In genomic region chr9:13468778-13469177, GRCm38 (mm10) we compare ENCODE assay signal across 13 mouse cellular contexts. TPM values are rescaled to one million over a fixed set of nuclear protein-coding genes. Genes with fewer than 3 reads are reported as not detected.
DNase-seq lines count a peak whose midpoint lies in the region; ATAC-seq and TF ChIP-seq lines count a peak whose summit lies in the region.
"Had no signal": no experiment of that assay in that cellular context is flagged by ENCODE, and none has a peak within 500 bp of the region (broad histone marks: within the 10 kb centered on the region; RNA-seq: fewer than 3 reads in every experiment).

No protein-coding gene starts in this region.

- peak overlapping the region; percentile 84 for H3K27ac ChIP-seq in heart, adult 2 months
- H3K27ac ChIP-seq in lung, embryonic 15.5 days = peak overlapping the region; percentile 62; the same call in 1 of the 2 replicates
- peak overlapping the region; percentile 3 for H3K27ac ChIP-seq in thymus, adult 2 months (ENCODE audit: control insufficient read depth, insufficient read depth, low read length)
- no peak overlapping the region for H3K27ac ChIP-seq in hindbrain, embryonic 12.5 days

- TF ChIP-seq POLR2A in heart, adult 2 months (IDR thresholded peaks at IDR 0.05; ENCODE audit: insufficient read depth, low read depth, low read length) = no peak
- TF ChIP-seq POLR2A in thymus, adult 2 months (IDR thresholded peaks at IDR 0.05; ENCODE audit: control insufficient read depth, extremely low read depth, insufficient read depth, low read length, poor library complexity) = no peak

- peaks cover 25% of the 10 kb centered on the region for H3K36me3 ChIP-seq in heart, adult 2 months (ENCODE audit: control insufficient read depth, insufficient read depth, low read length)
- no peaks in the 10 kb centered on the region for H3K36me3 ChIP-seq in lung, embryonic 15.5 days
- H3K36me3 ChIP-seq in thymus, adult 2 months (ENCODE audit: control insufficient read depth, insufficient read depth, low read length) = no peaks in the 10 kb centered on the region
- no peaks in the 10 kb centered on the region for H3K36me3 ChIP-seq in hindbrain, embryonic 12.5 days
- H3K36me3 ChIP-seq: embryonic facial prominence, embryonic 12.5 days had no signal

- WGBS in heart, adult 2 months = 40% methylated on average over 6 of the region's 6 CpGs
- 60% methylated on average over 6 of the region's 6 CpGs for WGBS in lung, embryonic 15.5 days
- WGBS in thymus, adult 2 months = 63% methylated on average over 6 of the region's 6 CpGs
- WGBS in hindbrain, embryonic 12.5 days = 75% methylated on average over 6 of the region's 6 CpGs

- H3K4me2 ChIP-seq in lung, embryonic 15.5 days = no peak overlapping the region
- H3K4me2 ChIP-seq in hindbrain, embryonic 12.5 days (replicated peaks) = no peak overlapping the region
- H3K4me2 ChIP-seq: embryonic facial prominence, embryonic 12.5 days had no signal

- no peak for ATAC-seq in lung, embryonic 15.5 days (ENCODE audit: borderline replicate concordance, extremely low read depth, low FRiP score, low TSS enrichment)
- no peak for ATAC-seq in hindbrain, embryonic 12.5 days (ENCODE audit: low FRiP score)

- H3K9ac ChIP-seq in heart, adult 2 months (ENCODE audit: low read depth, low read length) = no peak overlapping the region
- H3K9ac ChIP-seq in lung, embryonic 15.5 days = no peak overlapping the region
- no peak overlapping the region for H3K9ac ChIP-seq in hindbrain, embryonic 12.5 days
- H3K9ac ChIP-seq: embryonic facial prominence, embryonic 12.5 days had no signal

- no peak overlapping the region for H3K4me3 ChIP-seq in heart, adult 2 months
- H3K4me3 ChIP-seq in lung, embryonic 15.5 days = no peak overlapping the region
- H3K4me3 ChIP-seq in thymus, adult 2 months (ENCODE audit: control insufficient read depth, insufficient read depth, low read length) = no peak overlapping the region
- H3K4me3 ChIP-seq in hindbrain, embryonic 12.5 days = no peak overlapping the region
- H3K4me3 ChIP-seq: embryonic facial prominence, embryonic 12.5 days had no signal

- peak; percentile 11; the same call in 1 of the 2 replicates for TF ChIP-seq CTCF in heart, adult 2 months (IDR thresholded peaks at IDR 0.05)
- peak; percentile 68; the same call in 1 of the 2 replicates for TF ChIP-seq CTCF in thymus, adult 2 months (IDR thresholded peaks at IDR 0.05; ENCODE audit: borderline replicate concordance, control insufficient read depth, extremely low read depth, insufficient read depth, low read length, poor library complexity)

- intact Hi-C loops in heart, adult 2 months (cut with DNase I) = loop anchor here (2.0 kb wide), 2 partner anchors 106 to 172 kb away; partner anchors contain the start of gene Maml2
- intact Hi-C loops in heart, postnatal 25 days (cut with DNase I) = loop anchor here (2.0 kb wide), 1 partner anchor 170 kb away; no protein-coding TSS in a partner anchor
- intact Hi-C loops in left cerebral cortex, postnatal 14 days (cut with DNase I) = no loop called here

- H3K27me3 ChIP-seq in heart, adult 2 months (ENCODE audit: control insufficient read depth, insufficient read depth, low read length) = no peaks in the 10 kb centered on the region
- H3K27me3 ChIP-seq in lung, embryonic 15.5 days = no peaks in the 10 kb centered on the region
- no peaks in the 10 kb centered on the region for H3K27me3 ChIP-seq in thymus, adult 2 months (ENCODE audit: control insufficient read depth, insufficient read depth, low read length)
- H3K27me3 ChIP-seq in hindbrain, embryonic 12.5 days = no peaks in the 10 kb centered on the region
- H3K27me3 ChIP-seq: embryonic facial prominence, embryonic 12.5 days had no signal

- DNase-seq in heart, adult 2 months = no peak
- no peak for DNase-seq in heart, postnatal 25 days (ENCODE audit: low spot score)
- DNase-seq in lung, postnatal 10 days = no peak
- DNase-seq in induced T-regulatory cell, adult 2 months (ENCODE audit: low read depth) = peak; percentile 45
- DNase-seq in thymus, adult 2 months = peak; percentile 43
- no peak for DNase-seq in left cerebral cortex, postnatal 14 days (ENCODE audit: low spot score in 2 of 2)
- DNase-seq: lung, adult 2 months had no signal

- H3K9me3 ChIP-seq in lung, embryonic 15.5 days = no peaks in the 10 kb centered on the region
- H3K9me3 ChIP-seq in hindbrain, embryonic 12.5 days (replicated peaks) = no peaks in the 10 kb centered on the region
- H3K9me3 ChIP-seq: embryonic facial prominence, embryonic 12.5 days had no signal

- TF ChIP-seq EP300 in heart, adult 2 months (IDR thresholded peaks at IDR 0.05; ENCODE audit: insufficient read depth, low read depth, low read length) = no peak

- H3K79me2 ChIP-seq in heart, adult 2 months (replicated peaks; ENCODE audit: control insufficient read depth, insufficient read depth, low read length) = 0 out of 2 replicates have a peak, but pooled peaks cover 1% of the 10 kb centered on the region

- H3K4me1 ChIP-seq in heart, adult 2 months (ENCODE audit: control insufficient read depth, insufficient read depth, low read length) = peaks cover 28% of the 10 kb centered on the region
- H3K4me1 ChIP-seq in lung, embryonic 15.5 days = peaks cover 23% of the 10 kb centered on the region
- peaks cover 45% of the 10 kb centered on the region for H3K4me1 ChIP-seq in thymus, adult 2 months (replicated peaks; ENCODE audit: control insufficient read depth, insufficient read depth, low read length)
- peaks cover 14% of the 10 kb centered on the region for H3K4me1 ChIP-seq in hindbrain, embryonic 12.5 days

RNA-seq across cellular contexts. Expression of gene Gm17571, which starts 22.2 kb away (rescaled TPM):
- not detected for total RNA-seq in heart, adult 2 months (2021)
- polyA plus RNA-seq in heart, adult 2 months (2012; rRNA removed) = not detected in 2 replicates
- not detected for total RNA-seq in heart, postnatal 25 days (2021)
- not detected in 2 replicates for polyA plus RNA-seq in lung, embryonic 15.5 days (2015; fragmentation: Nextera tagmentation; extraction: Ambion mirVana)
- polyA plus RNA-seq in thymus, adult 2 months (2012; rRNA removed) = not detected in 2 replicates
- not detected for total RNA-seq in left cerebral cortex, postnatal 14 days (2021)
- not detected in 2 replicates for polyA plus RNA-seq in hindbrain, embryonic 12.5 days (2016; fragmentation: Nextera tagmentation; extraction: Ambion mirVana)
- total RNA-seq: gastrocnemius, adult 18-20 months; layer of hippocampus, postnatal 14 days had no signal
- polyA plus RNA-seq: embryonic facial prominence, embryonic 12.5 days; lung, adult 2 months; neural tube, embryonic 14.5 days had no signal

Comparison
In these comparisons a context has a peak if more than half of its experiments do, and no peak if none do; other contexts are left out.
1. DNase-seq: peak in induced T-regulatory cell, adult 2 months (single experiment) and thymus, adult 2 months (single experiment); none in heart, adult 2 months (0 of 2), heart, postnatal 25 days (single experiment), lung, postnatal 10 days (single experiment) and left cerebral cortex, postnatal 14 days (0 of 2).